Mouse (Mus musculus) midbrain, embryonic 16.5 days (tissue): ENCODE measurements at regions not wholly inside any gene's neighbourhood (a gene's known extent, or its start where the extent isn't known, plus 50 kb on each side); places are given as distances from the start of the nearest gene placed in this dataset.
A peak's percentile ranks its signal among the peaks of the same experiment; 100 is the strongest.

Experiments used
- ATAC-seq: fragments of 200-750 bp; cut with Nextera tagmentation; 2 replicates; pipeline ENCODE4 v1.8.0; 2017; ENCODE audit warnings: moderate TSS enrichment
- H3K27ac ChIP-seq: fragments of 300-500 bp; sonication (generic); 2 replicates; pipeline ENCODE4 v1.5.1; 2014; ENCODE audit warnings: mild to moderate bottlenecking, low read length, mixed read lengths
- H3K27me3 ChIP-seq: fragments of 300-500 bp; sonication (generic); 2 replicates; pipeline ENCODE4 v1.6.1; 2014; ENCODE audit warnings: low read depth, low read length, mixed read lengths; ENCODE audit not compliant: control insufficient read depth, insufficient read depth
- H3K36me3 ChIP-seq: fragments of 300-500 bp; sonication (generic); 2 replicates; pipeline ENCODE4 v1.6.1; 2014; ENCODE audit warnings: mild to moderate bottlenecking, low read length, moderate library complexity, mixed read lengths; ENCODE audit not compliant: control insufficient read depth, insufficient read depth
- H3K4me1 ChIP-seq: fragments of 300-500 bp; sonication (generic); 2 replicates; pipeline ENCODE4 v1.6.1; 2014; ENCODE audit warnings: mild to moderate bottlenecking, low read length, mixed read lengths; ENCODE audit not compliant: control insufficient read depth, insufficient read depth
- H3K4me2 ChIP-seq: fragments of 300-500 bp; sonication (generic); 2 replicates; pipeline ENCODE4 v1.6.1; 2014; ENCODE audit warnings: mild to moderate bottlenecking, low read length, mixed read lengths
- H3K4me3 ChIP-seq: fragments of 300-500 bp; sonication (generic); 2 replicates; pipeline ENCODE4 v1.5.1; 2014; ENCODE audit warnings: low read depth, mild to moderate bottlenecking, low read length, moderate library complexity, mixed read lengths
- H3K9ac ChIP-seq: fragments of 300-500 bp; sonication (generic); 2 replicates; pipeline ENCODE4 v1.6.1; 2014; ENCODE audit warnings: low read depth, low read length, mixed read lengths
- H3K9me3 ChIP-seq: fragments of 300-500 bp; sonication (generic); replicated peaks from 2 replicates; pipeline ENCODE4 v1.6.1; 2014; ENCODE audit warnings: mild to moderate bottlenecking, low read length, mixed read lengths; ENCODE audit not compliant: control insufficient read depth, poor library complexity, severe bottlenecking
- WGBS: fragments of 180-500 bp; shearing (Covaris S2); extraction: QIAGEN DNeasy Blood & Tissue Kit; methylation state at CpG from one replicate; pipeline ENCODE4 v1.1.7; 2014; 5-methylcytosine and 5-hydroxymethylcytosine counted together

- peak; percentile 71; the same call in 1 of the 2 replicates for ATAC-seq
- WGBS = 35% methylated on average over 8 of the region's 8 CpGs
- Histone ChIP-seq H3K9ac (no peak overlapping the region), H3K27me3 (no peaks in the 10 kb centered on the region), H3K4me1 (peaks cover 15% of the 10 kb centered on the region), H3K27ac (peak overlapping the region; percentile 62; the same call in 1 of the 2 replicates), H3K36me3 (no peaks in the 10 kb centered on the region), H3K9me3 (0 out of 2 replicates have a peak, but pooled peaks cover 2% of the 10 kb centered on the region), H3K4me2 (no peak overlapping the region), H3K4me3 (no peak overlapping the region)
Measured at GRCm38 (mm10) chr10:126070984-126071713, 105.2 kb downstream of the Lrig3 start.

GRCm38 (mm10) chr10:126071714-126072057 lies 105.7 kb downstream of the Lrig3 start:
- Histone ChIP-seq H3K36me3 (no peaks in the 10 kb centered on the region), H3K27me3 (no peaks in the 10 kb centered on the region), H3K9ac (no peak overlapping the region), H3K4me3 (no peak overlapping the region), H3K27ac (no peak overlapping the region), H3K4me1 (peaks cover 15% of the 10 kb centered on the region), H3K9me3 (no peaks in the 10 kb centered on the region), H3K4me2 (no peak overlapping the region)
- peak; percentile 28; the same call in 1 of the 2 replicates for ATAC-seq
- WGBS = 26% methylated on average over 3 of the region's 3 CpGs

- WGBS = 98% methylated on average over 1 of the region's 1 CpGs
Measured at GRCm38 (mm10) chr10:126077313-126077966, 111.5 kb downstream of the Lrig3 start.

GRCm38 (mm10) chr10:126082576-126082975 lies 116.6 kb downstream of the Lrig3 start:
- WGBS = 38% methylated on average over 11 of the region's 11 CpGs
- ATAC-seq = no peak
- no peaks in the 10 kb centered on the region for H3K36me3 ChIP-seq
- no peaks in the 10 kb centered on the region for H3K27me3 ChIP-seq
- no peak overlapping the region for H3K9ac ChIP-seq
- no peak overlapping the region for H3K4me2 ChIP-seq
- H3K9me3 ChIP-seq = no peaks in the 10 kb centered on the region
- H3K27ac ChIP-seq = no peak overlapping the region
- H3K4me3 ChIP-seq = no peak overlapping the region
- no peaks in the 10 kb centered on the region for H3K4me1 ChIP-seq

More at GRCm38 (mm10) chr10:126077313-126077966, 111.5 kb downstream of the Lrig3 start:
- no peak overlapping the region for H3K4me2 ChIP-seq
- no peak overlapping the region for H3K27ac ChIP-seq
- H3K4me3 ChIP-seq = no peak overlapping the region
- no peaks in the 10 kb centered on the region for H3K36me3 ChIP-seq
- no peak for ATAC-seq
- H3K27me3 ChIP-seq = no peaks in the 10 kb centered on the region
- H3K4me1 ChIP-seq = no peaks in the 10 kb centered on the region
- H3K9me3 ChIP-seq = no peaks in the 10 kb centered on the region
- no peak overlapping the region for H3K9ac ChIP-seq

- H3K4me3 ChIP-seq = no peak overlapping the region
- no peak for ATAC-seq
- H3K27ac ChIP-seq = no peak overlapping the region
- H3K27me3 ChIP-seq = no peaks in the 10 kb centered on the region
- H3K36me3 ChIP-seq = no peaks in the 10 kb centered on the region
- 92% methylated on average over 5 of the region's 5 CpGs for WGBS
- H3K4me1 ChIP-seq = no peaks in the 10 kb centered on the region
- no peaks in the 10 kb centered on the region for H3K9me3 ChIP-seq
- H3K4me2 ChIP-seq = no peak overlapping the region
- no peak overlapping the region for H3K9ac ChIP-seq
Measured at GRCm38 (mm10) chr10:126086684-126087083, 120.7 kb downstream of the Lrig3 start.

- WGBS = 73% methylated on average over 16 of the region's 16 CpGs
- no peak for ATAC-seq
- no peak overlapping the region for H3K4me2 ChIP-seq
Measured at GRCm38 (mm10) chr10:126094238-126094880, 128.4 kb downstream of the Lrig3 start.

GRCm38 (mm10) chr10:126097896-126098295 lies 131.9 kb downstream of the Lrig3 start:
- WGBS = 87% methylated on average over 10 of the region's 10 CpGs
- H3K27me3 ChIP-seq = no peaks in the 10 kb centered on the region
- no peaks in the 10 kb centered on the region for H3K4me1 ChIP-seq
- no peaks in the 10 kb centered on the region for H3K9me3 ChIP-seq
- no peak for ATAC-seq
- H3K4me2 ChIP-seq = no peak overlapping the region
- H3K9ac ChIP-seq = no peak overlapping the region
- no peak overlapping the region for H3K27ac ChIP-seq
- no peak overlapping the region for H3K4me3 ChIP-seq
- H3K36me3 ChIP-seq = no peaks in the 10 kb centered on the region

More at GRCm38 (mm10) chr10:126094238-126094880, 128.4 kb downstream of the Lrig3 start:
- Histone ChIP-seq H3K4me1 (no peaks in the 10 kb centered on the region), H3K9ac (no peak overlapping the region), H3K4me3 (no peak overlapping the region), H3K27ac (no peak overlapping the region), H3K9me3 (no peaks in the 10 kb centered on the region), H3K36me3 (no peaks in the 10 kb centered on the region), H3K27me3 (no peaks in the 10 kb centered on the region)

GRCm38 (mm10) chr10:126102876-126103275 lies 136.9 kb downstream of the Lrig3 start:
- Histone ChIP-seq H3K27ac (no peak overlapping the region), H3K9me3 (no peaks in the 10 kb centered on the region), H3K4me3 (no peak overlapping the region), H3K4me1 (no peaks in the 10 kb centered on the region), H3K9ac (no peak overlapping the region), H3K4me2 (no peak overlapping the region), H3K36me3 (no peaks in the 10 kb centered on the region), H3K27me3 (no peaks in the 10 kb centered on the region)
- WGBS = 89% methylated on average over 15 of the region's 15 CpGs
- ATAC-seq = no peak

GRCm38 (mm10) chr10:126113106-126113505 lies 147.1 kb downstream of the Lrig3 start:
- H3K27ac ChIP-seq = no peak overlapping the region
- H3K4me1 ChIP-seq = no peaks in the 10 kb centered on the region
- H3K9me3 ChIP-seq = no peaks in the 10 kb centered on the region
- WGBS = 90% methylated on average over 5 of the region's 5 CpGs
- no peak overlapping the region for H3K4me2 ChIP-seq
- H3K4me3 ChIP-seq = no peak overlapping the region
- no peaks in the 10 kb centered on the region for H3K27me3 ChIP-seq
- H3K9ac ChIP-seq = no peak overlapping the region
- no peak for ATAC-seq
- H3K36me3 ChIP-seq = no peaks in the 10 kb centered on the region
